Mouse (Mus musculus): ENCODE data around the gene Lrrfip1. TPM values are rescaled to one million over a fixed set of nuclear protein-coding genes. Genes with fewer than 3 reads are reported as not detected.

The Lrrfip1 gene
- polyA plus RNA-seq, 1 experiment from 2014 or later: 79.0 TPM

DNA sequence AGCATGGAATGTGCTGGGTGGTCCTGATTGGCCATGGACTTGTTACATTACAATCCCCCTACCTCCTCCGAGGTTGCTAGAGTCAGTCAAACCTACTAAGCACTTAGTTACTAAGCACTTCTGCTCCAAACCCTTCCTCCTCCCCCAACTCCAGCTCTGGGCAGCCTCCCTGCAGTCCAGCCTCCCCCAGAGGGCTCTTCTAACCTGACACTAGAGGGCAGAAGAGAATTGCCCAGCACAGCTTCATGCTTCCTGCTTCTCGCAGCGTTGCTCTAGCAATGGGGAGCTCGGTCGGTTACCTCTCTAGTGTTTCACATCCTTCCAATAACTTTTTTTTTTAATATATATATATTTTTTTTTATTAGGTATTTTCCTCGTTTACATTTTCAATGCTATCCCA, 39.5 kb downstream of the Lrrfip1 start:
- Histone ChIP-seq H3K27ac (replicated peaks) (no peak overlapping the region), H3K4me3 (ENCODE audit: low read depth, low read length) (no peak overlapping the region), H3K9me3 (ENCODE audit: control insufficient read depth, low read length) (no peaks in the 10 kb centered on the region), H3K27me3 (ENCODE audit: control insufficient read depth, insufficient read depth, low read length) (no peaks in the 10 kb centered on the region), H3K4me2 (replicated peaks; ENCODE audit: low read depth) (no peak overlapping the region), H3K4me1 (replicated peaks; ENCODE audit: control insufficient read depth, insufficient read depth) (0 out of 2 replicates have a peak, but pooled peaks cover 2% of the 10 kb centered on the region), H3K9ac (ENCODE audit: low read length) (no peak overlapping the region), H3K36me3 (ENCODE audit: control insufficient read depth, insufficient read depth, low read length) (no peaks in the 10 kb centered on the region)
- ATAC-seq (ENCODE audit: low FRiP score, low TSS enrichment) (peak; percentile 54; the same call in 1 of the 2 replicates), DNase-seq (ENCODE audit: low spot score) (peak; percentile 54)
- TF ChIP-seq EP300 (optimal IDR thresholded peaks at IDR 0.05): no peak
- TF ChIP-seq CTCF (IDR thresholded peaks at IDR 0.05; ENCODE audit: low read depth): peak; percentile 78
- 67% methylated on average over 6 of the region's 6 CpGs for WGBS

DNA sequence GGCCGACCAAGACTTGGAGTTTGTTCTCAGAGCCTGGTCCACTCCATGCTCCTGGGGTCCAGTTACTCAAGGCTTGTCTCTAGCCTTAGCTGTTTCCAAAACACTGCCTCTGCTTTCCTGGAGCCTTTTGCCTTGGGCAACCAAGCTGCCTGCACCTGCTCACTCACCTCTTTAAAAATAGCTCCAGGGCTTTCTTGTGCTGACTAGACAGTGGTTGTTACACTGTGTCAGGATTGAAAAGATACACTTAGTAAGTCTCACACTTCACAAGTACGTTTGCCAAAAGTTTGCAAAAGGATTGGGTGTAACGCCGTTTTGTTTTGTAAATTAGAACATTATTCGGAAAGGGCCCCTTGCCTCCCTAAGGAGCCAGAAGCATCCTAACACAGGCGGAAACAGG, 40.0 kb downstream of the Lrrfip1 start:
- no peaks in the 10 kb centered on the region for H3K36me3 ChIP-seq (ENCODE audit: control insufficient read depth, insufficient read depth, low read length)
- no peak for DNase-seq (ENCODE audit: low spot score)
- TF ChIP-seq EP300 (optimal IDR thresholded peaks at IDR 0.05) (no peak), CTCF (IDR thresholded peaks at IDR 0.05; ENCODE audit: low read depth) (no peak)
- no peaks in the 10 kb centered on the region for H3K27me3 ChIP-seq (ENCODE audit: control insufficient read depth, insufficient read depth, low read length)
- no peak for ATAC-seq (ENCODE audit: low FRiP score, low TSS enrichment)
- no peak overlapping the region for H3K9ac ChIP-seq (ENCODE audit: low read length)
- no peaks in the 10 kb centered on the region for H3K9me3 ChIP-seq (ENCODE audit: control insufficient read depth, low read length)
- 50% methylated on average over 6 of the region's 6 CpGs for WGBS
- no peak overlapping the region for H3K27ac ChIP-seq (replicated peaks)
- 0 out of 2 replicates have a peak, but pooled peaks cover 2% of the 10 kb centered on the region for H3K4me1 ChIP-seq (replicated peaks; ENCODE audit: control insufficient read depth, insufficient read depth)
- no peak overlapping the region for H3K4me3 ChIP-seq (ENCODE audit: low read depth, low read length)
- H3K4me2 ChIP-seq (replicated peaks; ENCODE audit: low read depth): no peak overlapping the region

DNA sequence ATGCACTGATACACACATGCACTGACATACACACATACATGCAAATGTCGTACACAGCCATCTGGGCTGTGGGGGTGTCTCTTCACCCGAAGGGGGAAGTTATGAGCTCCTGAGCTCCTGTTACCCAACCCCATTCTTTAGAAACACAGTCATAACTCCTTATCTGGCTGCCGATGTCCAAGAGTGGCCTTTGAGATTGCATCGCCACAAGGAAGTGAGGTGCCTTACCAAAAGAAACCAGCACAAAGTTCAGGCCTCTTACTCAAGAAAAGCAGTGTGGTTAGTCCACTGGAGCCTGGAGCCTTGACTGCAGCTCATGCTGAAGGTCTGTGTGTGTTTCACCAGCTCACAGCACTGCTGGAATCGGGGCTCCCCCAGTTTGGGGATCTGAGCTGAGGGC, 43.1 kb downstream of the Lrrfip1 start:
- H3K9ac ChIP-seq (ENCODE audit: low read length): no peak overlapping the region
- 61% methylated on average over 5 of the region's 5 CpGs for WGBS
- no peaks in the 10 kb centered on the region for H3K9me3 ChIP-seq (ENCODE audit: control insufficient read depth, low read length)
- ATAC-seq (ENCODE audit: low FRiP score, low TSS enrichment) (peak; percentile 83), DNase-seq (ENCODE audit: low spot score) (peak; percentile 66)
- H3K4me3 ChIP-seq (ENCODE audit: low read depth, low read length): no peak overlapping the region
- TF ChIP-seq CTCF (IDR thresholded peaks at IDR 0.05; ENCODE audit: low read depth) (no peak), EP300 (optimal IDR thresholded peaks at IDR 0.05) (no peak)
- no peak overlapping the region for H3K4me2 ChIP-seq (replicated peaks; ENCODE audit: low read depth)
- no peaks in the 10 kb centered on the region for H3K36me3 ChIP-seq (ENCODE audit: control insufficient read depth, insufficient read depth, low read length)
- H3K27ac ChIP-seq (replicated peaks): peak overlapping the region; percentile 88
- no peaks in the 10 kb centered on the region for H3K27me3 ChIP-seq (ENCODE audit: control insufficient read depth, insufficient read depth, low read length)
- 0 out of 2 replicates have a peak, but pooled peaks cover 4% of the 10 kb centered on the region for H3K4me1 ChIP-seq (replicated peaks; ENCODE audit: control insufficient read depth, insufficient read depth)

DNA sequence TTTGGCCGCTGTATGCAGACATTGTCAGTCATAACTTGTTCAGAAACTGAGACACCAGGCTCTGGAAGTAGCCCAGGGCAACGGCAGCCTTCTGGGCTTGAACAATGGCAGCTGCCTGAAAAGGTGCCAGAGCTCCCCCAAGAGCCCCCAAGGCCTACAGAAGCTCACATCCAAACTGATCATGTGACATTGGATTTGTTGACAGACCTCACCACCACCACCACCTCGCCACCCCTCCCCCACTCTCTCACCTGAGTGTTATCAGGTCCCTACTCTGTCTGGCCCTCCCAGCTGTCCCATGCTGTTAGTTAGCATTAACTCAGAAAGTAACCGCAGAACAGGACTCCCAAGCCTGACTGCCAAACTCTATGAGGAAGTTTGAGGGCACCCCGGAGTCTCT, 44.7 kb downstream of the Lrrfip1 start:
- 39% methylated on average over 5 of the region's 5 CpGs for WGBS
- 0 out of 2 replicates have a peak, but pooled peaks cover 4% of the 10 kb centered on the region for H3K4me1 ChIP-seq (replicated peaks; ENCODE audit: control insufficient read depth, insufficient read depth)
- H3K9me3 ChIP-seq (ENCODE audit: control insufficient read depth, low read length): no peaks in the 10 kb centered on the region
- H3K4me3 ChIP-seq (ENCODE audit: low read depth, low read length): no peak overlapping the region
- no peak overlapping the region for H3K4me2 ChIP-seq (replicated peaks; ENCODE audit: low read depth)
- H3K36me3 ChIP-seq (ENCODE audit: control insufficient read depth, insufficient read depth, low read length): no peaks in the 10 kb centered on the region
- peak; percentile 64 for ATAC-seq (ENCODE audit: low FRiP score, low TSS enrichment)
- TF ChIP-seq CTCF (IDR thresholded peaks at IDR 0.05; ENCODE audit: low read depth) (no peak), EP300 (optimal IDR thresholded peaks at IDR 0.05) (no peak)
- DNase-seq (ENCODE audit: low spot score): peak; percentile 82
- 0 out of 2 replicates have a peak overlapping the region, but pooled peaks have one; percentile 13 for H3K9ac ChIP-seq (ENCODE audit: low read length)
- no peaks in the 10 kb centered on the region for H3K27me3 ChIP-seq (ENCODE audit: control insufficient read depth, insufficient read depth, low read length)
- peak overlapping the region; percentile 84 for H3K27ac ChIP-seq (replicated peaks)

DNA sequence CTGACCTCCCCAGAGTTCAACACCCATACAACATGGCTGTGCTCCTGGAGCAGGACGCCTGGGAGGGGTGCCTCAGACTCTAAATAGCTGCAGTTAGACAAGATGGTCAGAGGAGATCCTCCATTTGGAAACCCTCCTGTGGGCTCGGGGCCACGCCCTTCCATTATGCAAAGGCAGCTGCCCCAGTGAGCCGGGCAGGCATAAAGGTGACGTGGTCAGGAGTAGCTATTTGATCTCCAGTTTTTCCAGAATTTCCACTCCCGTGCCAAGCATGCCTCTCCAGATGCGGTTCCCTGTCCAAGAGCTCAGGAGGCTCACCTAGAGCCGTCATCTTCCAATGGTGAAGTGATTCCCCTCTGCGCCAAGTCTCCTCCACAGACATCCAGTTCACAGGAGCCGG, 45.6 kb downstream of the Lrrfip1 start:
- Histone ChIP-seq H3K4me2 (replicated peaks; ENCODE audit: low read depth) (peak overlapping the region; percentile 2; the same call in 1 of the 2 replicates), H3K4me3 (ENCODE audit: low read depth, low read length) (no peak overlapping the region), H3K4me1 (replicated peaks; ENCODE audit: control insufficient read depth, insufficient read depth) (0 out of 2 replicates have a peak, but pooled peaks cover 4% of the 10 kb centered on the region), H3K9me3 (ENCODE audit: control insufficient read depth, low read length) (no peaks in the 10 kb centered on the region), H3K27me3 (ENCODE audit: control insufficient read depth, insufficient read depth, low read length) (no peaks in the 10 kb centered on the region), H3K9ac (ENCODE audit: low read length) (no peak overlapping the region), H3K27ac (replicated peaks) (peak overlapping the region; percentile 84), H3K36me3 (ENCODE audit: control insufficient read depth, insufficient read depth, low read length) (no peaks in the 10 kb centered on the region)
- no peak for TF ChIP-seq EP300 (optimal IDR thresholded peaks at IDR 0.05)
- WGBS: 66% methylated on average over 10 of the region's 10 CpGs
- DNase-seq (ENCODE audit: low spot score) (peak; percentile 58), ATAC-seq (ENCODE audit: low FRiP score, low TSS enrichment) (peak; percentile 14; the same call in 1 of the 2 replicates)

DNA sequence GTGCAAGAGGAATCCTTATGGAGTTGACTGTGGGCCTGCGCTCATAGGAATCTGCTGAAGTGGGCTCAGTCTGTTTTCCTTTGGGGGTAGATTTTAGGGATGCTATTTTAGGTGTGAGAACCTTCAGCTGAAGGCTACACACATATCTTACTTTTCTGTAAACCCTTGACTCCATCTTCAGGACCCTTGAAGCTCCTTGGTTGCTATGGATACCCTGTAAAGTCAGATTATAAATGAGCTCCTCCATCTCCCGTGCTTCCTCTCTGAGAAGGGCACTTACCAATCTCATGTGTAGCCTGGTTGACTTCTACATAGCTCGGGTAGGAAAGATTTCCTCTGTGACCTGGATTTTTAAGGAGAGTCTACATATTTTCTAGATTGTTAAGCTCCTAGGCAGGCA, 46.1 kb downstream of the Lrrfip1 start:
- TF ChIP-seq CTCF (IDR thresholded peaks at IDR 0.05; ENCODE audit: low read depth) (no peak), EP300 (optimal IDR thresholded peaks at IDR 0.05) (no peak)
- WGBS: 68% methylated on average over 3 of the region's 3 CpGs
- no peak for DNase-seq (ENCODE audit: low spot score)
- no peak for ATAC-seq (ENCODE audit: low FRiP score, low TSS enrichment)
- 0 out of 2 replicates have a peak, but pooled peaks cover 4% of the 10 kb centered on the region for H3K4me1 ChIP-seq (replicated peaks; ENCODE audit: control insufficient read depth, insufficient read depth)
- H3K4me2 ChIP-seq (replicated peaks; ENCODE audit: low read depth): peak overlapping the region; percentile 2; the same call in 1 of the 2 replicates
- no peak overlapping the region for H3K9ac ChIP-seq (ENCODE audit: low read length)
- H3K27ac ChIP-seq (replicated peaks): peak overlapping the region; percentile 35; the same call in 1 of the 2 replicates
- no peaks in the 10 kb centered on the region for H3K27me3 ChIP-seq (ENCODE audit: control insufficient read depth, insufficient read depth, low read length)
- no peak overlapping the region for H3K4me3 ChIP-seq (ENCODE audit: low read depth, low read length)
- no peaks in the 10 kb centered on the region for H3K36me3 ChIP-seq (ENCODE audit: control insufficient read depth, insufficient read depth, low read length)
- H3K9me3 ChIP-seq (ENCODE audit: control insufficient read depth, low read length): no peaks in the 10 kb centered on the region

All from stomach, postnatal 0 days (tissue).